Mouse (Mus musculus) bone marrow macrophage, adult 2 months (primary cell): Measurements from ENCODE around the gene Tex19.1.

Source experiments
- CTCF ChIP-seq: IDR thresholded peaks from 2 replicates; pipeline ENCODE4 v1.5.1; 2012; ENCODE audit warnings: low read depth, mild to moderate bottlenecking, low read length, moderate library complexity
- POLR2A ChIP-seq: IDR thresholded peaks from 2 replicates; pipeline ENCODE4 v1.6.1; 2012; ENCODE audit warnings: mild to moderate bottlenecking, low read depth, low read length, borderline replicate concordance

DNA sequence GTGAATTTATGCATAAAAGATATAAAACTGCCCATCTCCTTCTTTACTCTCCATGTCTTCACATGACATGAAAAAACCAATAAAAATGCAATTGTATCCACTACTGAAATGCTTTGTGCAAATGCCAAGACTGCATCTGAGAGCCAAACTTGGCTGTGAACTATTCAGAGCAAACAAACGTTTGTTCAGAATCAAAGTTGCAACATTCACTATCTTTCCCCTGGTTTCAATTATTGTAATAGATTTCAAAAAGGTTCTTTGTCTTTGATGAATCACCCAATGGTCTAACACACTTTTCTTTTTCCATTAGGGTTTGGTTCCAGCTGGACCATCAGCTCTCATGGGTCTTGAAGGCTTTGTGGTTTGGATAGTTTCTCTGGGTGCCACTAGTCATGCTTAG is 16.3 kb upstream of the Tex19.1 start:
- no peak for TF ChIP-seq POLR2A
- TF ChIP-seq CTCF = no peak
